Mouse (Mus musculus): ENCODE data around the gene Tpm3.

- TF ChIP-seq ZMIZ1 (IDR thresholded peaks at IDR 0.05; ENCODE audit: low read depth, low read length): no peak
- TF ChIP-seq POLR2AphosphoS2 (IDR thresholded peaks at IDR 0.05; ENCODE audit: low read depth, low read length): no peak
- no peak for TF ChIP-seq EP300 (IDR thresholded peaks at IDR 0.05; ENCODE audit: low read length)
- no peak for TF ChIP-seq CTCF (conservative IDR thresholded peaks at IDR 0.05 in 1 of 2, IDR thresholded peaks at IDR 0.05 in 1 of 2; ENCODE audit: low read depth in 2 of 2, low read length in 2 of 2)
- TF ChIP-seq POLR2A (IDR thresholded peaks at IDR 0.05; ENCODE audit: low read depth, low read length): no peak
- no peak for TF ChIP-seq SMC3 (IDR thresholded peaks at IDR 0.05; ENCODE audit: low read depth, low read length)
- no peak for TF ChIP-seq TBP (conservative IDR thresholded peaks at IDR 0.05; ENCODE audit: low read depth, low read length)
- TF ChIP-seq MAZ (IDR thresholded peaks at IDR 0.05; ENCODE audit: low read depth, low read length): no peak
- no peak for TF ChIP-seq GABPA (IDR thresholded peaks at IDR 0.05; ENCODE audit: insufficient replicate concordance, low read depth, low read length)
Measured at GRCm38 (mm10) chr3:90069688-90070087, 2.8 kb upstream of the Tpm3 start.

All from CH12.LX (cell line).